Mouse (Mus musculus): ENCODE measurements at regions not wholly inside any gene's neighbourhood (a gene's known extent, or its start where the extent isn't known, plus 50 kb on each side); places are given as distances from the start of the nearest gene placed in this dataset.

GRCm38 (mm10) chr1:55807028-55807427 lies 401.3 kb downstream of the Plcl1 start:
- no peak for DNase-seq (ENCODE audit: low spot score in 2 of 2)

- no peak for DNase-seq (ENCODE audit: low spot score in 2 of 2)
Measured at GRCm38 (mm10) chr1:55808724-55809519, 403.2 kb downstream of the Plcl1 start.

- DNase-seq (ENCODE audit: low spot score in 2 of 2): no peak
Measured at GRCm38 (mm10) chr1:55812486-55812885, 406.8 kb downstream of the Plcl1 start.

GRCm38 (mm10) chr1:55820866-55821500 lies 415.3 kb downstream of the Plcl1 start:
- DNase-seq (ENCODE audit: low spot score in 2 of 2): no peak

- DNase-seq (ENCODE audit: low spot score in 2 of 2): no peak
Measured at GRCm38 (mm10) chr1:55822599-55822998, 416.9 kb downstream of the Plcl1 start.

- DNase-seq (ENCODE audit: low spot score in 2 of 2): no peak
Measured at GRCm38 (mm10) chr1:55827191-55827590, 421.5 kb downstream of the Plcl1 start.

- DNase-seq (ENCODE audit: low spot score in 2 of 2): no peak
Measured at GRCm38 (mm10) chr1:55835281-55835680, 429.6 kb downstream of the Plcl1 start.

- DNase-seq (ENCODE audit: low spot score in 2 of 2): no peak
Measured at GRCm38 (mm10) chr1:55836750-55837149, 431.0 kb downstream of the Plcl1 start.

- DNase-seq (ENCODE audit: low spot score in 2 of 2): no peak
Measured at GRCm38 (mm10) chr1:55837366-55837765, 431.6 kb downstream of the Plcl1 start.

GRCm38 (mm10) chr1:55838168-55838567 lies 432.4 kb downstream of the Plcl1 start:
- peak in 1 of 2 experiments; percentile 30 for DNase-seq (ENCODE audit: low spot score in 2 of 2)

- no peak for DNase-seq (ENCODE audit: low spot score in 2 of 2)
Measured at GRCm38 (mm10) chr1:55848806-55849205, 443.1 kb downstream of the Plcl1 start.

GRCm38 (mm10) chr1:55852354-55852753 lies 446.6 kb downstream of the Plcl1 start:
- no peak for DNase-seq (ENCODE audit: low spot score in 2 of 2)

- no peak for DNase-seq (ENCODE audit: low spot score in 2 of 2)
Measured at GRCm38 (mm10) chr1:55859113-55859512, 453.4 kb downstream of the Plcl1 start.

GRCm38 (mm10) chr1:55863113-55863512 lies 457.4 kb downstream of the Plcl1 start:
- DNase-seq (ENCODE audit: low spot score in 2 of 2): no peak

GRCm38 (mm10) chr1:55865274-55865673 lies 459.6 kb downstream of the Plcl1 start:
- DNase-seq (ENCODE audit: low spot score in 2 of 2): no peak

- DNase-seq (ENCODE audit: low spot score in 2 of 2): no peak
Measured at GRCm38 (mm10) chr1:55866677-55867076, 461.0 kb downstream of the Plcl1 start.

GRCm38 (mm10) chr1:55873583-55873982 lies 467.9 kb downstream of the Plcl1 start:
- no peak for DNase-seq (ENCODE audit: low spot score in 2 of 2)

- peak in 1 of 2 experiments; percentile 54 for DNase-seq (ENCODE audit: low spot score in 2 of 2)
Measured at GRCm38 (mm10) chr1:55874143-55874867, 468.6 kb downstream of the Plcl1 start.

- no peak for DNase-seq (ENCODE audit: low spot score in 2 of 2)
Measured at GRCm38 (mm10) chr1:55874868-55875144, 469.1 kb downstream of the Plcl1 start.

- no peak for DNase-seq (ENCODE audit: low spot score in 2 of 2)
Measured at GRCm38 (mm10) chr1:55884576-55884975, 478.9 kb downstream of the Plcl1 start.

- peak in 1 of 2 experiments; percentile 17 for DNase-seq (ENCODE audit: low spot score in 2 of 2)
Measured at GRCm38 (mm10) chr1:55886383-55887070, 480.8 kb downstream of the Plcl1 start.

GRCm38 (mm10) chr1:55887386-55887785 lies 481.7 kb downstream of the Plcl1 start:
- no peak for DNase-seq (ENCODE audit: low spot score in 2 of 2)

All from thymus, postnatal 10 days (tissue).